Mouse (Mus musculus): ENCODE measurements around the gene Cmklr1. TPM values are rescaled to one million over a fixed set of nuclear protein-coding genes. Genes with fewer than 3 reads are reported as not detected.

Cmklr1 gene
- polyA plus RNA-seq, 1 experiment, result 2.2 TPM

- no peak for DNase-seq
- Histone ChIP-seq H3K27ac (ENCODE audit: insufficient read depth, low read length) (no peak overlapping the region), H3K4me3 (replicated peaks; ENCODE audit: insufficient read depth, low read depth, low read length) (no peak overlapping the region), H3K27me3 (ENCODE audit: control insufficient read depth, insufficient read depth, low read length) (no peaks in the 10 kb centered on the region), H3K4me1 (ENCODE audit: control insufficient read depth, insufficient read depth, low read length) (peaks cover 49% of the 10 kb centered on the region)
- TF ChIP-seq CTCF (IDR thresholded peaks at IDR 0.05; ENCODE audit: borderline replicate concordance, insufficient read depth, low read depth, low read length) (no peak), POLR2A (IDR thresholded peaks at IDR 0.05; ENCODE audit: borderline replicate concordance, insufficient read depth, low read length) (no peak)
- 77% methylated on average over 3 of the region's 3 CpGs for WGBS
These were observed 44.1 kb downstream of the Cmklr1 start for GRCm38 (mm10) chr5:113606121-113606520.

- no peak overlapping the region for H3K4me3 ChIP-seq (replicated peaks; ENCODE audit: insufficient read depth, low read depth, low read length)
- H3K27ac ChIP-seq (ENCODE audit: insufficient read depth, low read length), result no peak overlapping the region
- DNase-seq, result no peak
- H3K27me3 ChIP-seq (ENCODE audit: control insufficient read depth, insufficient read depth, low read length), result no peaks in the 10 kb centered on the region
- WGBS, result 97% methylated on average over 4 of the region's 4 CpGs
- peaks cover 35% of the 10 kb centered on the region for H3K4me1 ChIP-seq (ENCODE audit: control insufficient read depth, insufficient read depth, low read length)
- TF ChIP-seq POLR2A (IDR thresholded peaks at IDR 0.05; ENCODE audit: borderline replicate concordance, insufficient read depth, low read length) (no peak), CTCF (IDR thresholded peaks at IDR 0.05; ENCODE audit: borderline replicate concordance, insufficient read depth, low read depth, low read length) (no peak)
These were observed 45.5 kb downstream of the Cmklr1 start for GRCm38 (mm10) chr5:113604758-113605157.

GRCm38 (mm10) chr5:113603471-113603870 is 46.8 kb downstream of the Cmklr1 start:
- H3K4me1 ChIP-seq (ENCODE audit: control insufficient read depth, insufficient read depth, low read length), result peaks cover 25% of the 10 kb centered on the region
- no peak for DNase-seq
- H3K4me3 ChIP-seq (replicated peaks; ENCODE audit: insufficient read depth, low read depth, low read length), result no peak overlapping the region
- WGBS, result 47% methylated on average over 9 of the region's 9 CpGs
- no peaks in the 10 kb centered on the region for H3K27me3 ChIP-seq (ENCODE audit: control insufficient read depth, insufficient read depth, low read length)
- no peak overlapping the region for H3K27ac ChIP-seq (ENCODE audit: insufficient read depth, low read length)
- TF ChIP-seq CTCF (IDR thresholded peaks at IDR 0.05; ENCODE audit: borderline replicate concordance, insufficient read depth, low read depth, low read length) (no peak), POLR2A (IDR thresholded peaks at IDR 0.05; ENCODE audit: borderline replicate concordance, insufficient read depth, low read length) (no peak)

GRCm38 (mm10) chr5:113600803-113601202 is 49.4 kb downstream of the Cmklr1 start:
- DNase-seq, result no peak
- 94% methylated on average over 4 of the region's 4 CpGs for WGBS
- Histone ChIP-seq H3K4me3 (replicated peaks; ENCODE audit: insufficient read depth, low read depth, low read length) (no peak overlapping the region), H3K27ac (ENCODE audit: insufficient read depth, low read length) (no peak overlapping the region), H3K27me3 (ENCODE audit: control insufficient read depth, insufficient read depth, low read length) (no peaks in the 10 kb centered on the region), H3K4me1 (ENCODE audit: control insufficient read depth, insufficient read depth, low read length) (peaks cover 6% of the 10 kb centered on the region; the same call in 1 of the 2 replicates)
- TF ChIP-seq CTCF (IDR thresholded peaks at IDR 0.05; ENCODE audit: borderline replicate concordance, insufficient read depth, low read depth, low read length) (no peak), POLR2A (IDR thresholded peaks at IDR 0.05; ENCODE audit: borderline replicate concordance, insufficient read depth, low read length) (no peak)

GRCm38 (mm10) chr5:113600181-113600580 is 50.0 kb downstream of the Cmklr1 start:
- H3K27ac ChIP-seq (ENCODE audit: insufficient read depth, low read length), result no peak overlapping the region
- WGBS, result 75% methylated on average over 3 of the region's 3 CpGs
- H3K4me3 ChIP-seq (replicated peaks; ENCODE audit: insufficient read depth, low read depth, low read length), result no peak overlapping the region
- TF ChIP-seq POLR2A (IDR thresholded peaks at IDR 0.05; ENCODE audit: borderline replicate concordance, insufficient read depth, low read length) (no peak), CTCF (IDR thresholded peaks at IDR 0.05; ENCODE audit: borderline replicate concordance, insufficient read depth, low read depth, low read length) (no peak)
- peaks cover 6% of the 10 kb centered on the region; the same call in 1 of the 2 replicates for H3K4me1 ChIP-seq (ENCODE audit: control insufficient read depth, insufficient read depth, low read length)
- DNase-seq, result no peak
- H3K27me3 ChIP-seq (ENCODE audit: control insufficient read depth, insufficient read depth, low read length), result no peaks in the 10 kb centered on the region

- no peak overlapping the region for H3K27ac ChIP-seq (ENCODE audit: insufficient read depth, low read length)
- TF ChIP-seq POLR2A (IDR thresholded peaks at IDR 0.05; ENCODE audit: borderline replicate concordance, insufficient read depth, low read length) (no peak), CTCF (IDR thresholded peaks at IDR 0.05; ENCODE audit: borderline replicate concordance, insufficient read depth, low read depth, low read length) (no peak)
- peaks cover 15% of the 10 kb centered on the region; the same call in 1 of the 2 replicates for H3K4me1 ChIP-seq (ENCODE audit: control insufficient read depth, insufficient read depth, low read length)
- 86% methylated on average over 9 of the region's 9 CpGs for WGBS
- H3K4me3 ChIP-seq (replicated peaks; ENCODE audit: insufficient read depth, low read depth, low read length), result no peak overlapping the region
- DNase-seq, result no peak
- H3K27me3 ChIP-seq (ENCODE audit: control insufficient read depth, insufficient read depth, low read length), result no peaks in the 10 kb centered on the region
These were observed 53.4 kb downstream of the Cmklr1 start for GRCm38 (mm10) chr5:113596780-113597353.

GRCm38 (mm10) chr5:113596252-113596651 is 54.0 kb downstream of the Cmklr1 start:
- H3K27me3 ChIP-seq (ENCODE audit: control insufficient read depth, insufficient read depth, low read length), result no peaks in the 10 kb centered on the region
- WGBS, result 86% methylated on average over 9 of the region's 9 CpGs
- H3K4me1 ChIP-seq (ENCODE audit: control insufficient read depth, insufficient read depth, low read length), result peaks cover 21% of the 10 kb centered on the region
- no peak overlapping the region for H3K4me3 ChIP-seq (replicated peaks; ENCODE audit: insufficient read depth, low read depth, low read length)
- TF ChIP-seq POLR2A (IDR thresholded peaks at IDR 0.05; ENCODE audit: borderline replicate concordance, insufficient read depth, low read length) (no peak), CTCF (IDR thresholded peaks at IDR 0.05; ENCODE audit: borderline replicate concordance, insufficient read depth, low read depth, low read length) (no peak)
- no peak for DNase-seq
- H3K27ac ChIP-seq (ENCODE audit: insufficient read depth, low read length), result no peak overlapping the region

- H3K27ac ChIP-seq (ENCODE audit: insufficient read depth, low read length), result no peak overlapping the region
- no peak for DNase-seq
- WGBS, result 92% methylated on average over 6 of the region's 6 CpGs
These were observed 56.1 kb downstream of the Cmklr1 start for GRCm38 (mm10) chr5:113593911-113594705.

More at GRCm38 (mm10) chr5:113593911-113594705, 56.1 kb downstream of the Cmklr1 start:
- Histone ChIP-seq H3K4me1 (ENCODE audit: control insufficient read depth, insufficient read depth, low read length) (peaks cover 33% of the 10 kb centered on the region), H3K27me3 (ENCODE audit: control insufficient read depth, insufficient read depth, low read length) (no peaks in the 10 kb centered on the region), H3K4me3 (replicated peaks; ENCODE audit: insufficient read depth, low read depth, low read length) (no peak overlapping the region)
- no peak for TF ChIP-seq CTCF (IDR thresholded peaks at IDR 0.05; ENCODE audit: borderline replicate concordance, insufficient read depth, low read depth, low read length)
- no peak for TF ChIP-seq POLR2A (IDR thresholded peaks at IDR 0.05; ENCODE audit: borderline replicate concordance, insufficient read depth, low read length)
